Mouse (Mus musculus) liver, postnatal 0 days (tissue): ENCODE measurements around the gene Cd151.

ENCODE experiments used
- CTCF ChIP-seq: sonication (generic); IDR thresholded peaks from 2 replicates; pipeline ENCODE4 v1.5.1; 2016; ENCODE audit warnings: antibody characterized with exemption, low read depth
- EP300 ChIP-seq: IDR thresholded peaks from 2 replicates; pipeline ENCODE4 v1.6.1; 2016; ENCODE audit warnings: antibody characterized with exemption, low read depth, mild to moderate bottlenecking

DNA sequence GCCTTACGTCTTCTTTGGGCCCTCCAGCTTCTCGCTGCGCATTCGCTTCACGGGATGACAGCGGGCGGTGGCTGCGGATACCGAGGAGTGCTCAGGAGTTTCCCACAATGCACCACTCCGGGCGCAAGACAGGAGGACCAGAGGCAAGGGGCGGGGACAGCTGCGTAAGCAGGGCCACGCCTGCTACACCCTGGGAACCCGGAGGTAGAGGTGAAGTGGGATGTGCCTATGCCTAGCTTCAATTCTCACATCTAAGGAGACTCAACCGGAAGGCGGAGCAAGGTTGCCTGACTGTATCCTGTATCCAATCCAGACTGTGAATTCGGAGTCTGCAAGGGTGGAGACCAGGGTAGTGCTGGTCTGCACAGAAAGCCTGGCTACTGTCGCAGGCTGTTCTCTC is 37.9 kb upstream of the Cd151 start, which contains the start of gene Cend1:
- TF ChIP-seq CTCF (no peak), EP300 (no peak)
